Mouse (Mus musculus) cortical plate, adult 2 months (tissue): ENCODE measurements around the gene Pitpnb.

ENCODE experiments used
- CTCF ChIP-seq: fragments of 200-500 bp; IDR thresholded peaks from 2 replicates; pipeline ENCODE4 v1.5.1; 2011; ENCODE audit warnings: mild to moderate bottlenecking, control low read depth, low read length; ENCODE audit not compliant: insufficient read depth; ENCODE audit errors: extremely low read depth
- POLR2A ChIP-seq: fragments of 200-500 bp; IDR thresholded peaks from 2 replicates; pipeline ENCODE4 v1.6.1; 2011; ENCODE audit warnings: mild to moderate bottlenecking, low read length, control low read depth; ENCODE audit not compliant: insufficient read depth; ENCODE audit errors: extremely low read depth

DNA sequence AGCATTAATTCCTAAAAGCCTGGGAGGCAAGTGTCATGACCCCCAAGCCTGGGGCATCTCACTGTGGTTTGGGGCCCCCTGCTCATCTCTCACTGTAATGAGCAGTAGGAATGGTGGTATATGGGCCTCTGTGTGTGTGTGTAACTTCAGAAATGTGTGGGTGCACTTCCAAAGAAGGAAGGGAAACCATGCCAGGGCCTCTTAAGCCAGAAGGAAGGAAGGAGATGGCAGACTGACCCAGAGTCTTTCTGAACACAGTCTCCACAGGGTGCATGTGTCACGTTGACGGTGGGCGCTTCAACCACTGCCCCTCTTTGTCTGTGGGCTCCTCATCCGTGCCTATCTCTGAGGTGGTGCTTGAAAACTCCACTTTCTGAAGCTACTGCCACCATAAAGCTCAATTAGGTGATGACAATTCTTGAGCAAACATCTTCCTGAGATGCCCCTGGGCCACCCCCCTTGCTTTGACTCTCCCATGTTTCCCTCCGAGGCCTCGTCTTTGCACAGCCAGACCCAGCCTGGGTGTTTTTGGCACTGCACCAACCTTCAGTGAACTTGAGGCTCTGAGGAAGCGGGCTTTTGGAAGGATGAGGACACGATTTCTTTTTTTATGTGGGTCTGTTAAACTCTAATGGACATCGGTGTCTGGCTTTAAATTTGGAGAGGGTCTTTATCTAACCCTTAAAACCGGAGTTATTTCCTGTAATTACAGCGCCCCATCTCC, 100.6 kb downstream of the Pitpnb start:
- TF ChIP-seq CTCF (no peak), POLR2A (no peak)
